Mouse (Mus musculus) inflammation-experienced regulatory T-cells (primary cell): ENCODE results near the gene Gm5767. TPM values are rescaled to one million over a fixed set of nuclear protein-coding genes. Genes with fewer than 3 reads are reported as not detected.

Experiments used
- polyA plus RNA-seq, 2 experiments: library from polyadenylated mRNA; unstranded; fragments of 100-300 nt; shearing (Covaris generic); gene quantifications; one replicate each; pipeline ENCODE4 v1.2.1; 2017

The Gm5767 gene
- polyA plus RNA-seq, result 1 to 10 TPM in 1 of 2 experiments, under 1 TPM in 1; 0.58 to 1.1 TPM

GRCm38 (mm10) chr16:8680470-8680869, at the start of gene Gm5767:
TSS of gene Gm5767 (plus strand) at chr16:8680770.

GRCm38 (mm10) chr16:8637217-8638051, 43.1 kb upstream of the Gm5767 start, which contains the start of the genes Pmm2 and Tmem186:
TSS of gene Pmm2 (plus strand) at chr16:8637674.
TSS of gene Tmem186 (minus strand) at chr16:8637712.

GRCm38 (mm10) chr16:8671551-8672349, 8.8 kb upstream of the Gm5767 start, which contains the start of gene Carhsp1:
TSS of gene Carhsp1 (minus strand) at chr16:8672155.

Other genes starting within 250 kb of the Gm5767 start
- gene Mettl22, start 210.0 kb upstream of the Gm5767 start, polyA plus RNA-seq, result 10 to 100 TPM; 24.5 to 30.6 TPM
- 1 to 10 TPM; 1.0 to 1.6 TPM for gene Abat, start 167.3 kb upstream of the Gm5767 start, polyA plus RNA-seq
- 100 to 1,000 TPM in 1 of 2 experiments, 10 to 100 TPM in 1; 92.4 to 135 TPM for gene Pmm2, start 43.1 kb upstream of the Gm5767 start, polyA plus RNA-seq
- gene Tmem186, start 43.1 kb upstream of the Gm5767 start, polyA plus RNA-seq, result 10 to 100 TPM; 12.5 to 20.0 TPM
- gene Carhsp1, start 8.6 kb upstream of the Gm5767 start, polyA plus RNA-seq, result 10 to 100 TPM; 16.3 to 32.6 TPM
- gene Usp7, start 111.5 kb downstream of the Gm5767 start, polyA plus RNA-seq, result 100 to 1,000 TPM; 109 to 121 TPM
- gene 1810013L24Rik, start 149.3 kb downstream of the Gm5767 start, polyA plus RNA-seq, result 10 to 100 TPM; 44.4 to 47.1 TPM